Mouse (Mus musculus) embryo, embryonic 11 days (tissue): ENCODE measurements around the gene Samd5.

Source experiments
- DNase-seq: peaks from one replicate; pipeline ENCODE4 v3.0.0-alpha.2; 2015

The Samd5 gene

GRCm38 (mm10) chr10:9674561-9675521 is at the start of gene Samd5:
TSS of gene Samd5 (minus strand) at chr10:9675208.
- DNase-seq, result peak; percentile 84

GRCm38 (mm10) chr10:9722519-9723303 is 47.7 kb upstream of the Samd5 start:
- no peak for DNase-seq

- no peak for DNase-seq
These were observed 45.0 kb upstream of the Samd5 start for GRCm38 (mm10) chr10:9720027-9720426.

- DNase-seq, result no peak
These were observed 43.1 kb upstream of the Samd5 start for GRCm38 (mm10) chr10:9718086-9718485.

GRCm38 (mm10) chr10:9704956-9705355 is 29.9 kb upstream of the Samd5 start:
- no peak for DNase-seq

- DNase-seq, result no peak
These were observed 24.2 kb upstream of the Samd5 start for GRCm38 (mm10) chr10:9699071-9699761.

- no peak for DNase-seq
These were observed 23.1 kb upstream of the Samd5 start for GRCm38 (mm10) chr10:9698141-9698540.

GRCm38 (mm10) chr10:9696543-9697141 is 21.6 kb upstream of the Samd5 start:
- DNase-seq, result peak; percentile 38

GRCm38 (mm10) chr10:9693990-9694699 is 19.1 kb upstream of the Samd5 start:
- no peak for DNase-seq

- no peak for DNase-seq
These were observed 5.9 kb upstream of the Samd5 start for GRCm38 (mm10) chr10:9680928-9681327.

- no peak for DNase-seq
These were observed 4.9 kb upstream of the Samd5 start for GRCm38 (mm10) chr10:9679911-9680310.

- peak; percentile 22 for DNase-seq
These were observed 3.1 kb upstream of the Samd5 start for GRCm38 (mm10) chr10:9678071-9678470.

GRCm38 (mm10) chr10:9676886-9677285 is 1.9 kb upstream of the Samd5 start:
- peak; percentile 92 for DNase-seq

GRCm38 (mm10) chr10:9676418-9676786 is 1.4 kb upstream of the Samd5 start:
- DNase-seq, result peak; percentile 17

- peak; percentile 53 for DNase-seq
These were observed 776 bp upstream of the Samd5 start for GRCm38 (mm10) chr10:9675550-9676417.

- no peak for DNase-seq
These were observed 1.7 kb downstream of the Samd5 start for GRCm38 (mm10) chr10:9673276-9673675.

GRCm38 (mm10) chr10:9672751-9673150 is 2.3 kb downstream of the Samd5 start:
- DNase-seq, result no peak

GRCm38 (mm10) chr10:9670351-9670750 is 4.7 kb downstream of the Samd5 start:
- no peak for DNase-seq

- no peak for DNase-seq
These were observed 6.2 kb downstream of the Samd5 start for GRCm38 (mm10) chr10:9668791-9669190.

GRCm38 (mm10) chr10:9652946-9653345 is 22.1 kb downstream of the Samd5 start:
- no peak for DNase-seq
